Mouse (Mus musculus): ENCODE results near the gene Neurl1b.

- TF ChIP-seq CTCF (IDR thresholded peaks at IDR 0.05; ENCODE audit: extremely low read depth, insufficient read depth, insufficient read length, insufficient replicate concordance) (no peak), POLR2A (IDR thresholded peaks at IDR 0.05; ENCODE audit: low read depth, low read length) (no peak)
Measured at GRCm38 (mm10) chr17:26381613-26382012, 33.0 kb upstream of the Neurl1b start.
